Mouse (Mus musculus): Measurements from ENCODE around the gene Cdyl. TPM values are rescaled to one million over a fixed set of nuclear protein-coding genes. Genes with fewer than 3 reads are reported as not detected.

The Cdyl gene
- total and polyA plus RNA-seq, 3 experiments = 36.3 to 104 (median 47.9) TPM

GRCm38 (mm10) chr13:35771968-35772382 lies 112.3 kb downstream of the Cdyl start:
- peak; percentile 54 for TF ChIP-seq CTCF (IDR thresholded peaks at IDR 0.05; ENCODE audit: low read depth, low read length)
- TF ChIP-seq POLR2AphosphoS5 (IDR thresholded peaks at IDR 0.05; ENCODE audit: insufficient replicate concordance, low read depth, low read length) = no peak
- no peak for TF ChIP-seq TAL1 (conservative IDR thresholded peaks at IDR 0.05; ENCODE audit: low read depth, low read length)
- H3K4me3 ChIP-seq (ENCODE audit: low read depth, low read length) = peak overlapping the region; percentile 48; the same call in 1 of the 2 replicates
- DNase-seq (ENCODE audit: low spot score) = no peak
- H3K36me3 ChIP-seq (replicated peaks) = peaks cover 52% of the 10 kb centered on the region
- ATAC-seq (ENCODE audit: extremely low read depth, insufficient number of reproducible peaks, low FRiP score, poor library complexity, severe bottlenecking) = no peak
- no peaks in the 10 kb centered on the region for H3K27me3 ChIP-seq (ENCODE audit: insufficient read depth, low read length)
- no peaks in the 10 kb centered on the region for H3K9me3 ChIP-seq (replicated peaks)
- peaks cover 82% of the 10 kb centered on the region for H3K4me1 ChIP-seq (ENCODE audit: insufficient read depth, low read depth, low read length)

GRCm38 (mm10) chr13:35773763-35774162 lies 114.1 kb downstream of the Cdyl start:
- H3K9me3 ChIP-seq (replicated peaks) = no peaks in the 10 kb centered on the region
- peak; percentile 22; the same call in 1 of the 2 replicates for ATAC-seq (ENCODE audit: extremely low read depth, insufficient number of reproducible peaks, low FRiP score, poor library complexity, severe bottlenecking)
- TF ChIP-seq GATA1 (IDR thresholded peaks at IDR 0.05; ENCODE audit: borderline replicate concordance, low read length) = no peak
- H3K27me3 ChIP-seq (ENCODE audit: insufficient read depth, low read length) = no peaks in the 10 kb centered on the region
- H3K4me1 ChIP-seq (ENCODE audit: insufficient read depth, low read depth, low read length) = peaks cover 82% of the 10 kb centered on the region
- H3K4me3 ChIP-seq (ENCODE audit: low read depth, low read length) = no peak overlapping the region
- peaks cover 59% of the 10 kb centered on the region for H3K36me3 ChIP-seq (replicated peaks)
- no peak for DNase-seq (ENCODE audit: low spot score)

- no peaks in the 10 kb centered on the region for H3K9me3 ChIP-seq (replicated peaks)
- TF ChIP-seq CTCF (IDR thresholded peaks at IDR 0.05; ENCODE audit: low read depth, low read length) (no peak), GATA2 (IDR thresholded peaks at IDR 0.05; ENCODE audit: borderline replicate concordance, low read depth, low read length) (no peak), POLR2AphosphoS5 (IDR thresholded peaks at IDR 0.05; ENCODE audit: insufficient replicate concordance, low read depth, low read length) (no peak), GATA1 (IDR thresholded peaks at IDR 0.05; ENCODE audit: borderline replicate concordance, low read length) (no peak), TAL1 (conservative IDR thresholded peaks at IDR 0.05; ENCODE audit: low read depth, low read length) (no peak)
- peaks cover 83% of the 10 kb centered on the region for H3K4me1 ChIP-seq (ENCODE audit: insufficient read depth, low read depth, low read length)
- peaks cover 62% of the 10 kb centered on the region for H3K36me3 ChIP-seq (replicated peaks)
- ATAC-seq (ENCODE audit: extremely low read depth, insufficient number of reproducible peaks, low FRiP score, poor library complexity, severe bottlenecking) (no peak), DNase-seq (ENCODE audit: low spot score) (no peak)
- H3K4me3 ChIP-seq (ENCODE audit: low read depth, low read length) = no peak overlapping the region
- no peaks in the 10 kb centered on the region for H3K27me3 ChIP-seq (ENCODE audit: insufficient read depth, low read length)
Observed at GRCm38 (mm10) chr13:35776123-35776522, 116.5 kb downstream of the Cdyl start.

GRCm38 (mm10) chr13:35780714-35781113 lies 121.1 kb downstream of the Cdyl start:
- Histone ChIP-seq H3K4me1 (ENCODE audit: insufficient read depth, low read depth, low read length) (peaks cover 89% of the 10 kb centered on the region), H3K27me3 (ENCODE audit: insufficient read depth, low read length) (no peaks in the 10 kb centered on the region), H3K4me3 (ENCODE audit: low read depth, low read length) (no peak overlapping the region), H3K9me3 (replicated peaks) (no peaks in the 10 kb centered on the region), H3K36me3 (replicated peaks) (peaks cover 69% of the 10 kb centered on the region)
- DNase-seq (ENCODE audit: low spot score) (no peak), ATAC-seq (ENCODE audit: extremely low read depth, insufficient number of reproducible peaks, low FRiP score, poor library complexity, severe bottlenecking) (no peak)
- TF ChIP-seq POLR2AphosphoS5 (IDR thresholded peaks at IDR 0.05; ENCODE audit: insufficient replicate concordance, low read depth, low read length) (no peak), GATA1 (IDR thresholded peaks at IDR 0.05; ENCODE audit: borderline replicate concordance, low read length) (no peak), GATA2 (IDR thresholded peaks at IDR 0.05; ENCODE audit: borderline replicate concordance, low read depth, low read length) (no peak), CTCF (IDR thresholded peaks at IDR 0.05; ENCODE audit: low read depth, low read length) (no peak), TAL1 (conservative IDR thresholded peaks at IDR 0.05; ENCODE audit: low read depth, low read length) (no peak)

GRCm38 (mm10) chr13:35781755-35782154 lies 122.1 kb downstream of the Cdyl start:
- Histone ChIP-seq H3K4me1 (ENCODE audit: insufficient read depth, low read depth, low read length) (peaks cover 90% of the 10 kb centered on the region), H3K36me3 (replicated peaks) (peaks cover 67% of the 10 kb centered on the region), H3K27me3 (ENCODE audit: insufficient read depth, low read length) (no peaks in the 10 kb centered on the region), H3K9me3 (replicated peaks) (no peaks in the 10 kb centered on the region), H3K4me3 (ENCODE audit: low read depth, low read length) (no peak overlapping the region)
- ATAC-seq (ENCODE audit: extremely low read depth, insufficient number of reproducible peaks, low FRiP score, poor library complexity, severe bottlenecking) (no peak), DNase-seq (ENCODE audit: low spot score) (no peak)
- TF ChIP-seq GATA2 (IDR thresholded peaks at IDR 0.05; ENCODE audit: borderline replicate concordance, low read depth, low read length) (no peak), POLR2AphosphoS5 (IDR thresholded peaks at IDR 0.05; ENCODE audit: insufficient replicate concordance, low read depth, low read length) (no peak), TAL1 (conservative IDR thresholded peaks at IDR 0.05; ENCODE audit: low read depth, low read length) (no peak), GATA1 (IDR thresholded peaks at IDR 0.05; ENCODE audit: borderline replicate concordance, low read length) (no peak)

GRCm38 (mm10) chr13:35782949-35783348 lies 123.3 kb downstream of the Cdyl start:
- Histone ChIP-seq H3K9me3 (replicated peaks) (no peaks in the 10 kb centered on the region), H3K4me3 (ENCODE audit: low read depth, low read length) (no peak overlapping the region), H3K27me3 (ENCODE audit: insufficient read depth, low read length) (no peaks in the 10 kb centered on the region), H3K36me3 (replicated peaks) (peaks cover 57% of the 10 kb centered on the region), H3K4me1 (ENCODE audit: insufficient read depth, low read depth, low read length) (peaks cover 82% of the 10 kb centered on the region)
- TF ChIP-seq GATA1 (IDR thresholded peaks at IDR 0.05; ENCODE audit: borderline replicate concordance, low read length) (no peak), CTCF (IDR thresholded peaks at IDR 0.05; ENCODE audit: low read depth, low read length) (no peak), POLR2AphosphoS5 (IDR thresholded peaks at IDR 0.05; ENCODE audit: insufficient replicate concordance, low read depth, low read length) (no peak), GATA2 (IDR thresholded peaks at IDR 0.05; ENCODE audit: borderline replicate concordance, low read depth, low read length) (no peak), TAL1 (conservative IDR thresholded peaks at IDR 0.05; ENCODE audit: low read depth, low read length) (no peak)
- peak; percentile 28; the same call in 1 of the 2 replicates for ATAC-seq (ENCODE audit: extremely low read depth, insufficient number of reproducible peaks, low FRiP score, poor library complexity, severe bottlenecking)
- DNase-seq (ENCODE audit: low spot score) = no peak

- H3K4me3 ChIP-seq (ENCODE audit: low read depth, low read length) = no peak overlapping the region
- peaks cover 76% of the 10 kb centered on the region for H3K4me1 ChIP-seq (ENCODE audit: insufficient read depth, low read depth, low read length)
- TF ChIP-seq GATA1 (IDR thresholded peaks at IDR 0.05; ENCODE audit: borderline replicate concordance, low read length) = no peak
- no peak for ATAC-seq (ENCODE audit: extremely low read depth, insufficient number of reproducible peaks, low FRiP score, poor library complexity, severe bottlenecking)
- DNase-seq (ENCODE audit: low spot score) = no peak
- H3K36me3 ChIP-seq (replicated peaks) = peaks cover 52% of the 10 kb centered on the region
- H3K9me3 ChIP-seq (replicated peaks) = no peaks in the 10 kb centered on the region
- no peaks in the 10 kb centered on the region for H3K27me3 ChIP-seq (ENCODE audit: insufficient read depth, low read length)
Observed at GRCm38 (mm10) chr13:35783576-35783975, 123.9 kb downstream of the Cdyl start.
